Mouse (Mus musculus) limb, embryonic 10.5 days (tissue): Measurements from ENCODE around the gene Muc5b. TPM values are rescaled to one million over a fixed set of nuclear protein-coding genes. Genes with fewer than 3 reads are reported as not detected.

ENCODE experiments used
- DNase-seq: peaks from one replicate; pipeline ENCODE4 v3.0.0-alpha.2; 2017; ENCODE audit warnings: low spot score
- H3K27ac ChIP-seq: fragments of 300-500 bp; sonication (generic); 2 replicates; pipeline ENCODE4 v1.5.1; 2016; ENCODE audit warnings: mild to moderate bottlenecking
- H3K27me3 ChIP-seq: fragments of 300-500 bp; sonication (generic); 2 replicates; pipeline ENCODE4 v1.6.1; 2016; ENCODE audit warnings: low read depth, mild to moderate bottlenecking; ENCODE audit not compliant: poor library complexity, severe bottlenecking
- H3K36me3 ChIP-seq: fragments of 300-500 bp; sonication (generic); 2 replicates; pipeline ENCODE4 v1.6.1; 2016; ENCODE audit warnings: mild to moderate bottlenecking, moderate library complexity
- H3K4me1 ChIP-seq: fragments of 300-500 bp; sonication (generic); 2 replicates; pipeline ENCODE4 v1.6.1; 2016
- H3K4me3 ChIP-seq: fragments of 300-500 bp; sonication (generic); 2 replicates; pipeline ENCODE4 v1.5.1; 2016; ENCODE audit warnings: mild to moderate bottlenecking, moderate library complexity
- H3K9me3 ChIP-seq: fragments of 300-500 bp; sonication (generic); replicated peaks from 2 replicates; pipeline ENCODE4 v1.6.1; 2016; ENCODE audit warnings: mild to moderate bottlenecking
- WGBS: fragments of 180-500 bp; shearing (Covaris S2); methylation state at CpG from one replicate; pipeline ENCODE4 v1.1.7; 2016; 5-methylcytosine and 5-hydroxymethylcytosine counted together
- polyA plus RNA-seq: library from polyadenylated mRNA; unstranded; fragments of >200 nt; fragmentation: Nextera tagmentation; extraction: Ambion mirVana; gene quantifications from 2 replicates; pipeline ENCODE4 v1.2.1, GENCODE M21; 2016

Gene Muc5b
- polyA plus RNA-seq, 1 experiment from 2014 or later = 0.01 TPM

DNA sequence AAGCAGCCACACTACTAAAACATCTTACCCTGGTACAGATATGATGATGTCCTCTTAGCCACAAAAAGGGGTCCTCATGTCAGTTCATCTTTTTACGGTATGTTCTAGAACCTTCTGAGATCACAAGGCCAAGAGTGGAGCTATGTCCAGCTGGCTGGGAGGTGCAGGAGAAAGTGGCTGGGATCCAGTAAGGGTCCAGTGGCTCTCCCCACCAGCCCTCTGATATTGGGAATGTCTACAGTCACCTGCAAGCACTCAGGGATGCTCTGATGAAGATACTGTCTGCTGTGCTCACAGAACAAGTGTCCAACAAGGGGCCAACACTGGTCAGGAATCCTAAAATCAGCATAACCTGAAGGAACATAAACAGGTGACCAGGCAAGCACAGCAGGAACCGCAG lies 79.5 kb downstream of the Muc5b start, which contains the start of gene Tollip:
Gene Tollip (minus strand): TSS at position 101 of the 400 bp plus-strand sequence.
- Histone ChIP-seq H3K4me1 (no peaks in the 10 kb centered on the region), H3K4me3 (no peak within 1 kb of the TSS), H3K27me3 (peaks cover under 1% of the 10 kb centered on the region), H3K27ac (no peak within 1 kb of the TSS), H3K36me3 (no peaks in the 10 kb centered on the region), H3K9me3 (no peaks in the 10 kb centered on the region)
- 90% methylated on average over 2 of the region's 2 CpGs for WGBS
- DNase-seq = no peak

Other genes starting within 250 kb of the Muc5b start
- 0.14 and 0.15 TPM in 2 replicates for gene Muc6, start 183.8 kb upstream of the Muc5b start, polyA plus RNA-seq
- gene Muc2, start 148.7 kb upstream of the Muc5b start, polyA plus RNA-seq = 0.05 and 0.29 TPM in 2 replicates
- gene Muc5ac, start 50.1 kb upstream of the Muc5b start, polyA plus RNA-seq = not detected in 2 replicates
- 41.1 and 45.7 TPM in 2 replicates for gene Tollip, start 79.4 kb downstream of the Muc5b start, polyA plus RNA-seq
- 0.43 and 0.64 TPM in 2 replicates for gene Brsk2, start 110.7 kb downstream of the Muc5b start, polyA plus RNA-seq
- gene Mob2, start 222.0 kb downstream of the Muc5b start, polyA plus RNA-seq = 67.8 and 74.4 TPM in 2 replicates